Mouse (Mus musculus): ENCODE measurements at regions not wholly inside any gene's neighbourhood (a gene's known extent, or its start where the extent isn't known, plus 50 kb on each side); places are given as distances from the start of the nearest gene placed in this dataset.

- TF ChIP-seq POLR2A (IDR thresholded peaks at IDR 0.05; ENCODE audit: borderline replicate concordance, low read depth, low read length): no peak
- TF ChIP-seq CTCF (IDR thresholded peaks at IDR 0.05; ENCODE audit: low read depth, low read length): no peak
Measured at GRCm38 (mm10) chr11:19849844-19850420, 74.2 kb upstream of the Spred2 start.

All from bone marrow macrophage, adult 2 months (primary cell).